Mouse (Mus musculus) forebrain, embryonic 14.5 days (tissue): Measurements from ENCODE around the gene Gm10681. TPM values are rescaled to one million over a fixed set of nuclear protein-coding genes. Genes with fewer than 3 reads are reported as not detected.
"Not testable (repeated sequence)": the region's sequence is repeated elsewhere in the genome, so short reads cannot be mapped to it uniquely, and the experiment has no call there.

Experiments
- ATAC-seq: fragments of 200-750 bp; cut with Nextera tagmentation; 2 replicates; pipeline ENCODE4 v1.8.0; 2017; ENCODE audit warnings: mild to moderate bottlenecking, moderate library complexity
- DNase-seq: peaks from one replicate; pipeline ENCODE4 v3.0.0-alpha.2; 2015; ENCODE audit warnings: low spot score
- H3K27ac ChIP-seq: fragments of 300-500 bp; sonication (generic); 2 replicates; pipeline ENCODE4 v1.5.1; 2014; ENCODE audit warnings: low read depth, mild to moderate bottlenecking, control low read depth, low read length, moderate library complexity
- H3K27me3 ChIP-seq: fragments of 300-500 bp; sonication (generic); replicated peaks from 2 replicates; pipeline ENCODE4 v1.6.1; 2014; ENCODE audit warnings: low read length, control low read depth, mixed read lengths; ENCODE audit not compliant: control insufficient read depth, insufficient read depth
- H3K36me3 ChIP-seq: fragments of 300-500 bp; sonication (generic); 2 replicates; pipeline ENCODE4 v1.6.1; 2014; ENCODE audit warnings: low read length, control low read depth; ENCODE audit not compliant: control insufficient read depth, insufficient read depth
- H3K4me1 ChIP-seq: fragments of 300-500 bp; sonication (generic); 2 replicates; pipeline ENCODE4 v1.6.1; 2014; ENCODE audit warnings: antibody characterized with exemption, low read length, control low read depth; ENCODE audit not compliant: control insufficient read depth, insufficient read depth
- H3K4me2 ChIP-seq: fragments of 300-500 bp; sonication (generic); 2 replicates; pipeline ENCODE4 v1.6.1; 2014; ENCODE audit warnings: mild to moderate bottlenecking, control low read depth, low read length
- H3K4me3 ChIP-seq: fragments of 300-500 bp; sonication (generic); 2 replicates; pipeline ENCODE4 v1.5.1; 2014; ENCODE audit warnings: low read depth, low read length, control low read depth
- H3K9ac ChIP-seq: fragments of 300-500 bp; sonication (generic); 2 replicates; pipeline ENCODE4 v1.6.1; 2014; ENCODE audit warnings: mild to moderate bottlenecking, low read length, control low read depth, moderate library complexity
- H3K9me3 ChIP-seq: fragments of 300-500 bp; sonication (generic); replicated peaks from 2 replicates; pipeline ENCODE4 v1.6.1; 2016; ENCODE audit warnings: low read length, control low read depth, mixed read lengths; ENCODE audit not compliant: control insufficient read depth
- WGBS: fragments of 180-500 bp; shearing (Covaris S2); extraction: QIAGEN DNeasy Blood & Tissue Kit; methylation state at CpG from one replicate; pipeline ENCODE4 v1.1.7; 2014; 5-methylcytosine and 5-hydroxymethylcytosine counted together
- polyA plus RNA-seq: library from polyadenylated mRNA; unstranded; fragments of >200 nt; fragmentation: Nextera tagmentation; extraction: Ambion mirVana; gene quantifications from 2 replicates; pipeline ENCODE4 v1.2.1, GENCODE M21; 2014

Gm10681 gene
- polyA plus RNA-seq, 1 experiment from 2014 or later = not detected

- not testable (repeated sequence) for H3K36me3 ChIP-seq, H3K27ac ChIP-seq, H3K9me3 ChIP-seq, H3K4me1 ChIP-seq, H3K9ac ChIP-seq, H3K4me3 ChIP-seq, H3K4me2 ChIP-seq, H3K27me3 ChIP-seq, ATAC-seq, DNase-seq
- no CpG with 5 or more reads among the region's 2 CpGs for WGBS
These were observed 38.4 kb downstream of the Gm10681 start for GRCm38 (mm10) chr3:98550215-98550614.

GRCm38 (mm10) chr3:98548495-98548894, 40.1 kb downstream of the Gm10681 start:
- H3K9ac ChIP-seq, H3K27ac ChIP-seq, H3K4me3 ChIP-seq, H3K4me1 ChIP-seq, H3K27me3 ChIP-seq, H3K4me2 ChIP-seq, ATAC-seq, DNase-seq, H3K36me3 ChIP-seq, H3K9me3 ChIP-seq: not testable (repeated sequence)
- 86% methylated on average over 1 of the region's 1 CpGs for WGBS

GRCm38 (mm10) chr3:98547641-98548040, 41.0 kb downstream of the Gm10681 start:
- H3K4me1 ChIP-seq, H3K27ac ChIP-seq, H3K27me3 ChIP-seq, H3K4me2 ChIP-seq, H3K9ac ChIP-seq, H3K9me3 ChIP-seq, H3K36me3 ChIP-seq, H3K4me3 ChIP-seq, DNase-seq, ATAC-seq: not testable (repeated sequence)

- not testable (repeated sequence) for H3K4me1 ChIP-seq, H3K36me3 ChIP-seq, H3K9ac ChIP-seq, H3K4me3 ChIP-seq, H3K4me2 ChIP-seq, H3K9me3 ChIP-seq, H3K27ac ChIP-seq, H3K27me3 ChIP-seq, ATAC-seq, DNase-seq
These were observed 63.6 kb downstream of the Gm10681 start for GRCm38 (mm10) chr3:98524978-98525377.

GRCm38 (mm10) chr3:98524552-98524951, 64.1 kb downstream of the Gm10681 start:
- H3K27me3 ChIP-seq, H3K36me3 ChIP-seq, H3K4me2 ChIP-seq, DNase-seq, H3K4me3 ChIP-seq, H3K4me1 ChIP-seq, H3K9me3 ChIP-seq, H3K27ac ChIP-seq, H3K9ac ChIP-seq, ATAC-seq: not testable (repeated sequence)
- no CpG with 5 or more reads among the region's 1 CpGs for WGBS

- H3K9me3 ChIP-seq, H3K9ac ChIP-seq, H3K36me3 ChIP-seq, ATAC-seq, H3K4me1 ChIP-seq, H3K4me2 ChIP-seq, H3K27me3 ChIP-seq, H3K4me3 ChIP-seq, DNase-seq, H3K27ac ChIP-seq: not testable (repeated sequence)
- WGBS = 0% methylated on average over 1 of the region's 2 CpGs
These were observed 65.8 kb downstream of the Gm10681 start for GRCm38 (mm10) chr3:98522779-98523178.

GRCm38 (mm10) chr3:98510414-98510813, 78.2 kb downstream of the Gm10681 start, which contains the start of gene Hsd3b4:
TSS of gene Hsd3b4 (minus strand) at chr3:98510514.
- H3K36me3 ChIP-seq, H3K9me3 ChIP-seq, H3K27me3 ChIP-seq, H3K4me3 ChIP-seq, ATAC-seq, H3K4me1 ChIP-seq, H3K9ac ChIP-seq, H3K4me2 ChIP-seq, H3K27ac ChIP-seq, DNase-seq: not testable (repeated sequence)
- WGBS = no CpG with 5 or more reads among the region's 1 CpGs

- DNase-seq, H3K36me3 ChIP-seq, H3K9ac ChIP-seq, ATAC-seq, H3K27ac ChIP-seq, H3K4me3 ChIP-seq, H3K4me2 ChIP-seq, H3K27me3 ChIP-seq, H3K4me1 ChIP-seq, H3K9me3 ChIP-seq: not testable (repeated sequence)
- WGBS = no CpG with 5 or more reads among the region's 5 CpGs
These were observed 81.4 kb downstream of the Gm10681 start for GRCm38 (mm10) chr3:98507229-98507628.
